Mouse (Mus musculus): ENCODE data around the gene Knop1. TPM values are rescaled to one million over a fixed set of nuclear protein-coding genes. Genes with fewer than 3 reads are reported as not detected.

Knop1 gene
- polyA plus RNA-seq, 1 experiment, result 1.9 TPM

- TF ChIP-seq CTCF (IDR thresholded peaks at IDR 0.05; ENCODE audit: extremely low read depth, insufficient read length, insufficient replicate concordance, low read depth, low read length), result no peak
- no peak for TF ChIP-seq POLR2A (IDR thresholded peaks at IDR 0.05; ENCODE audit: low read depth, low read length)
- no peaks in the 10 kb centered on the region for H3K27me3 ChIP-seq (ENCODE audit: control insufficient read depth, insufficient read depth, low read length)
- WGBS, result 94% methylated on average over 4 of the region's 4 CpGs
- H3K4me3 ChIP-seq (ENCODE audit: low read depth, low read length), result no peak overlapping the region
- peaks cover 31% of the 10 kb centered on the region for H3K36me3 ChIP-seq (ENCODE audit: control insufficient read depth, insufficient read depth, low read length)
- no peaks in the 10 kb centered on the region for H3K4me1 ChIP-seq (ENCODE audit: control insufficient read depth, insufficient read depth, insufficient read length, low read length)
- no peak overlapping the region for H3K27ac ChIP-seq (ENCODE audit: insufficient read depth, low read depth, low read length)
Observed at GRCm38 (mm10) chr7:118813592-118813991, 42.5 kb downstream of the Knop1 start.

DNA sequence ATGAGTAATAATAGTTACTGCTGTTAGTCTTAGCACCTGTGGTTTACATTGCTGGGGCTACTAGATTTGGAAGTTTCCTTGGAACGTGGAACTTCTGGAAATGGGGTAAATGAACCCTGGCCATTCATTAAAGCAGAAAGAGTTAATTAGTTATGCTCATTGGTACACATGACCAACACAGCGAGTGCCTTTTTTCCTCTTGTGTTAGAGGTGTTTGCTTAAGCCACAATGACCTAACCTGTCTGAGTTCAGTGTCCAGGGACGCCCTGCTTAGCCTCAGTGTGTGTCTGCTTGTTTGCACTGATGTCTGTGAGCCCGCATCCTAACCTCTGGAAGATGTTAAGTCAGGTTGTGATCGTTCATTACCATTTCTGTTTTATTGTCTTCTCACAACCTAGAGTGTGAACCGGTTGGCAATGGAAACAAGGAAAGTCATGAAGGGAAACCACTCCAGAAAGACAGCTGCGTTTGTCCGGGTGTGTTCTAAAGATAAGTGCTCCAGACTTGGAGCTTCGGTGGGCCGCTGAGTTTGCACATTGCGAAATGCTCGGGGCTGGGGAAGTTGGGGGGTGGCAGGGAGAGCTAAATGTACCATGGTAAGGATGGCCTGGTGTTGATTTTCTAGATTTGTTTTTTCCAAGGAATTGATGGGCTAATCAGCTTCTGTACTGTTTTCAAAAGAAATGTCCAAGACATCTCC is 44.5 kb downstream of the Knop1 start:
- no peak overlapping the region for H3K4me3 ChIP-seq (ENCODE audit: low read depth, low read length)
- TF ChIP-seq POLR2A (IDR thresholded peaks at IDR 0.05; ENCODE audit: low read depth, low read length), result no peak
- no peak for TF ChIP-seq CTCF (IDR thresholded peaks at IDR 0.05; ENCODE audit: extremely low read depth, insufficient read length, insufficient replicate concordance, low read depth, low read length)
- no peaks in the 10 kb centered on the region for H3K4me1 ChIP-seq (ENCODE audit: control insufficient read depth, insufficient read depth, insufficient read length, low read length)
- peaks cover 20% of the 10 kb centered on the region for H3K36me3 ChIP-seq (ENCODE audit: control insufficient read depth, insufficient read depth, low read length)
- H3K27ac ChIP-seq (ENCODE audit: insufficient read depth, low read depth, low read length), result no peak overlapping the region
- WGBS, result 53% methylated on average over 12 of the region's 12 CpGs
- H3K27me3 ChIP-seq (ENCODE audit: control insufficient read depth, insufficient read depth, low read length), result no peaks in the 10 kb centered on the region

- Histone ChIP-seq H3K36me3 (ENCODE audit: control insufficient read depth, insufficient read depth, low read length) (peaks cover 24% of the 10 kb centered on the region), H3K4me3 (ENCODE audit: low read depth, low read length) (no peak overlapping the region), H3K27ac (ENCODE audit: insufficient read depth, low read depth, low read length) (no peak overlapping the region), H3K27me3 (ENCODE audit: control insufficient read depth, insufficient read depth, low read length) (no peaks in the 10 kb centered on the region), H3K4me1 (ENCODE audit: control insufficient read depth, insufficient read depth, insufficient read length, low read length) (no peaks in the 10 kb centered on the region)
- TF ChIP-seq POLR2A (IDR thresholded peaks at IDR 0.05; ENCODE audit: low read depth, low read length) (no peak), CTCF (IDR thresholded peaks at IDR 0.05; ENCODE audit: extremely low read depth, insufficient read length, insufficient replicate concordance, low read depth, low read length) (no peak)
- WGBS, result 70% methylated on average over 8 of the region's 8 CpGs
Observed at GRCm38 (mm10) chr7:118807899-118808298, 48.2 kb downstream of the Knop1 start.

GRCm38 (mm10) chr7:118806631-118807411 is 49.2 kb downstream of the Knop1 start:
- no peaks in the 10 kb centered on the region for H3K27me3 ChIP-seq (ENCODE audit: control insufficient read depth, insufficient read depth, low read length)
- no peaks in the 10 kb centered on the region for H3K4me1 ChIP-seq (ENCODE audit: control insufficient read depth, insufficient read depth, insufficient read length, low read length)
- H3K4me3 ChIP-seq (ENCODE audit: low read depth, low read length), result no peak overlapping the region
- 72% methylated on average over 16 of the region's 16 CpGs for WGBS
- TF ChIP-seq CTCF (IDR thresholded peaks at IDR 0.05; ENCODE audit: extremely low read depth, insufficient read length, insufficient replicate concordance, low read depth, low read length) (no peak), POLR2A (IDR thresholded peaks at IDR 0.05; ENCODE audit: low read depth, low read length) (no peak)
- H3K27ac ChIP-seq (ENCODE audit: insufficient read depth, low read depth, low read length), result no peak overlapping the region
- H3K36me3 ChIP-seq (ENCODE audit: control insufficient read depth, insufficient read depth, low read length), result peaks cover 28% of the 10 kb centered on the region

DNA sequence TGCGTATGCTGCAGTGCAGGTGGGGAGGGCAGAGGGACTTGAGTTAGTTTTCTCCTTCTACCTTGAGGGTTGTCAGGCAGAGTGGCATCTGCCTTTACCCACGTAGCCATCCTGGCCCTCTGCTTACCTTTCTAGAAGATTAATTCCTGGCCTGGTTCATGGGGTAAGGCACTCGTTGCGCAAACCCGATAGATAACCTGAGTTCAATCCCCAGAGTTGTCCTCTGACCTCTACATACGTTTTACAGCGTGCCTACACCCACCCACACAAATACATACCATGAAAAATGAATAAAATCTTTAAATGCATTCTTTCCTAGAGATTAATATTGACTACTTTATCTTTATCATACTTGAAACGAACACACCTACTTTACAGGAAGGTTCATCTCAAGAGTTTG is 52.6 kb downstream of the Knop1 start:
- Histone ChIP-seq H3K4me1 (ENCODE audit: control insufficient read depth, insufficient read depth, insufficient read length, low read length) (no peaks in the 10 kb centered on the region), H3K27ac (ENCODE audit: insufficient read depth, low read depth, low read length) (no peak overlapping the region), H3K27me3 (ENCODE audit: control insufficient read depth, insufficient read depth, low read length) (no peaks in the 10 kb centered on the region), H3K36me3 (ENCODE audit: control insufficient read depth, insufficient read depth, low read length) (peaks cover 28% of the 10 kb centered on the region), H3K4me3 (ENCODE audit: low read depth, low read length) (no peak overlapping the region)
- TF ChIP-seq POLR2A (IDR thresholded peaks at IDR 0.05; ENCODE audit: low read depth, low read length) (no peak), CTCF (IDR thresholded peaks at IDR 0.05; ENCODE audit: extremely low read depth, insufficient read length, insufficient replicate concordance, low read depth, low read length) (no peak)
- 79% methylated on average over 8 of the region's 8 CpGs for WGBS

DNA sequence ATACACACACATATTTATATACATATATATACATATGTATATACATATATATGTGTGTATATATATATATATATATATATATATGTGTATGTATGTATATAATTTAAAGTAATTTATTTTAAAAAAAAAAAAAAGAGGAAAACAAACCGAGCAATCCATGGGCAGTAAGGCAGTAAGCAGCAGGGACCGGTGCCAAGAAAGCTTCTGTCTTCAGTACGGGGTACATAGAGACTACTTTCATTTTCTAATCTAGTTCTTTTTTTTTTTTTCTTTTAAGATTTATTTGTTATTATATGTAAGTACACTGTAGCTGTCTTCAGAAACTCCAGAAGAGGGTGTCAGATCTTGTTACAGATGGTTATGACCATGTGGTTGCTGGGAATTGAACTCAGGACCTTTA is 54.3 kb downstream of the Knop1 start:
- peaks cover 32% of the 10 kb centered on the region for H3K36me3 ChIP-seq (ENCODE audit: control insufficient read depth, insufficient read depth, low read length)
- H3K4me3 ChIP-seq (ENCODE audit: low read depth, low read length), result no peak overlapping the region
- no peak for TF ChIP-seq CTCF (IDR thresholded peaks at IDR 0.05; ENCODE audit: extremely low read depth, insufficient read length, insufficient replicate concordance, low read depth, low read length)
- TF ChIP-seq POLR2A (IDR thresholded peaks at IDR 0.05; ENCODE audit: low read depth, low read length), result no peak
- H3K27me3 ChIP-seq (ENCODE audit: control insufficient read depth, insufficient read depth, low read length), result no peaks in the 10 kb centered on the region
- H3K27ac ChIP-seq (ENCODE audit: insufficient read depth, low read depth, low read length), result no peak overlapping the region
- no peaks in the 10 kb centered on the region for H3K4me1 ChIP-seq (ENCODE audit: control insufficient read depth, insufficient read depth, insufficient read length, low read length)
- WGBS, result 54% methylated on average over 3 of the region's 3 CpGs

GRCm38 (mm10) chr7:118800112-118800734 is 55.8 kb downstream of the Knop1 start:
- H3K27ac ChIP-seq (ENCODE audit: insufficient read depth, low read depth, low read length), result no peak overlapping the region
- 83% methylated on average over 15 of the region's 15 CpGs for WGBS
- no peaks in the 10 kb centered on the region for H3K27me3 ChIP-seq (ENCODE audit: control insufficient read depth, insufficient read depth, low read length)
- H3K36me3 ChIP-seq (ENCODE audit: control insufficient read depth, insufficient read depth, low read length), result peaks cover 35% of the 10 kb centered on the region
- TF ChIP-seq POLR2A (IDR thresholded peaks at IDR 0.05; ENCODE audit: low read depth, low read length) (no peak), CTCF (IDR thresholded peaks at IDR 0.05; ENCODE audit: extremely low read depth, insufficient read length, insufficient replicate concordance, low read depth, low read length) (no peak)
- no peaks in the 10 kb centered on the region for H3K4me1 ChIP-seq (ENCODE audit: control insufficient read depth, insufficient read depth, insufficient read length, low read length)
- no peak overlapping the region for H3K4me3 ChIP-seq (ENCODE audit: low read depth, low read length)
